Mouse (Mus musculus) MEL (cell line): Measurements from ENCODE around the gene Pcnx. TPM values are rescaled to one million over a fixed set of nuclear protein-coding genes. Genes with fewer than 3 reads are reported as not detected.

ENCODE experiments used
- DNase-seq: peaks from one replicate; pipeline ENCODE4 v3.0.0; 2011; ENCODE audit warnings: low read depth, low spot score
- H3K27ac ChIP-seq: 2 replicates; pipeline ENCODE4 v1.5.1; 2012; ENCODE audit warnings: low read depth, mild to moderate bottlenecking, control low read depth, low read length, moderate library complexity; ENCODE audit not compliant: control insufficient read depth
- H3K27me3 ChIP-seq, 2 experiments: fragments of 150-350 bp in 1 of 2; sonication (generic) in 1 of 2; 2 replicates each; pipeline ENCODE4 v1.6.1; 2012; ENCODE audit warnings: low read length in 2 of 2, mild to moderate bottlenecking in 2 of 2, improper control_type of control experiment in 1 of 2, moderate library complexity in 1 of 2; ENCODE audit not compliant: insufficient read depth in 2 of 2, control insufficient read depth in 1 of 2
- H3K36me3 ChIP-seq, 2 experiments: 2 replicates each; pipeline ENCODE4 v1.6.1; 2012 to 2014; ENCODE audit warnings: low read length in 2 of 2, improper control_type of control experiment in 1 of 2, inconsistent platforms in 1 of 2, mild to moderate bottlenecking in 1 of 2; ENCODE audit not compliant: insufficient read depth in 2 of 2, control insufficient read depth in 1 of 2
- H3K4me1 ChIP-seq, 2 experiments: fragments of 150-350 bp in 1 of 2; sonication (generic) in 1 of 2; 2 replicates each; pipeline ENCODE4 v1.6.1; 2012; ENCODE audit warnings: low read length in 2 of 2, improper control_type of control experiment in 1 of 2, mild to moderate bottlenecking in 1 of 2; ENCODE audit not compliant: insufficient read depth in 2 of 2, control insufficient read depth in 1 of 2
- H3K4me3 ChIP-seq, 2 experiments: fragments of 150-350 bp in 1 of 2; sonication (generic) in 1 of 2; 2 replicates each; pipeline ENCODE4 v1.5.1; 2012; ENCODE audit warnings: low read depth in 2 of 2, low read length in 2 of 2, mild to moderate bottlenecking in 2 of 2, moderate library complexity in 2 of 2, control low read depth in 1 of 2, improper control_type of control experiment in 1 of 2; ENCODE audit not compliant: control insufficient read depth in 1 of 2, insufficient read depth in 1 of 2
- H3K79me2 ChIP-seq: 2 replicates; pipeline ENCODE4 v1.6.1; 2012; ENCODE audit warnings: mild to moderate bottlenecking, low read length, moderate library complexity; ENCODE audit not compliant: control insufficient read depth, poor library complexity, insufficient read depth
- H3K9ac ChIP-seq: 2 replicates; pipeline ENCODE4 v1.6.1; 2012; ENCODE audit warnings: low read depth, mild to moderate bottlenecking, control low read depth, low read length, moderate library complexity; ENCODE audit not compliant: control insufficient read depth, poor library complexity, severe bottlenecking
- H3K9me3 ChIP-seq: fragments of 150-350 bp; sonication (generic); replicated peaks from 2 replicates; pipeline ENCODE4 v1.6.1; 2012; ENCODE audit warnings: mild to moderate bottlenecking, low read length, improper control_type of control experiment, moderate library complexity; ENCODE audit not compliant: insufficient read depth
- BHLHE40 ChIP-seq: IDR thresholded peaks from 2 replicates; pipeline ENCODE4 v1.6.1; 2012; ENCODE audit warnings: low read depth, mild to moderate bottlenecking, inconsistent platforms, low read length, improper control_type of control experiment, borderline replicate concordance
- CHD2 ChIP-seq: IDR thresholded peaks from 2 replicates; pipeline ENCODE4 v1.6.1; 2011; ENCODE audit warnings: low read length, improper control_type of control experiment
- ELF1 ChIP-seq: IDR thresholded peaks from 2 replicates; pipeline ENCODE4 v1.6.1; 2014; ENCODE audit warnings: low read depth, mild to moderate bottlenecking, inconsistent platforms, low read length, improper control_type of control experiment, moderate library complexity
- EP300 ChIP-seq, 2 experiments: IDR thresholded peaks; 2 replicates each; pipeline ENCODE4 v1.6.1; 2011; ENCODE audit warnings: improper control_type of control experiment in 2 of 2, low read length in 2 of 2, low read depth in 1 of 2, mild to moderate bottlenecking in 1 of 2
- GATA1 ChIP-seq: IDR thresholded peaks from 2 replicates; pipeline ENCODE4 v1.6.1; 2011; ENCODE audit warnings: low read depth, low read length, improper control_type of control experiment
- JUND ChIP-seq: IDR thresholded peaks from 2 replicates; pipeline ENCODE4 v1.6.1; 2011; ENCODE audit warnings: low read depth, mild to moderate bottlenecking, improper control_type of control experiment, low read length
- KAT2A ChIP-seq: conservative IDR thresholded peaks from 2 replicates; pipeline ENCODE4 v1.6.1; 2012; ENCODE audit warnings: low read depth, low read length, improper control_type of control experiment, inconsistent platforms
- MAX ChIP-seq: IDR thresholded peaks from 2 replicates; pipeline ENCODE4 v1.6.1; 2011; ENCODE audit warnings: low read length, improper control_type of control experiment
- MEF2A ChIP-seq: IDR thresholded peaks from 2 replicates; pipeline ENCODE4 v1.6.1; 2014; ENCODE audit warnings: low read depth, mild to moderate bottlenecking, inconsistent platforms, low read length, improper control_type of control experiment; ENCODE audit not compliant: poor library complexity, insufficient replicate concordance, severe bottlenecking; ENCODE audit errors: extremely low read depth
- NELFE ChIP-seq: IDR thresholded peaks from 2 replicates; pipeline ENCODE4 v1.6.1; 2011; ENCODE audit warnings: low read depth, low read length, improper control_type of control experiment
- NRF1 ChIP-seq: IDR thresholded peaks from 2 replicates; pipeline ENCODE4 v1.6.1; 2014; ENCODE audit warnings: low read depth, mild to moderate bottlenecking, inconsistent platforms, low read length, improper control_type of control experiment, moderate library complexity; ENCODE audit not compliant: poor library complexity, insufficient read depth, severe bottlenecking
- POLR2AphosphoS2 ChIP-seq: IDR thresholded peaks from 2 replicates; pipeline ENCODE4 v1.6.1; 2011; ENCODE audit warnings: low read length, improper control_type of control experiment
- POLR2AphosphoS5 ChIP-seq: IDR thresholded peaks from 2 replicates; pipeline ENCODE4 v1.6.1; 2012; ENCODE audit warnings: low read depth, borderline replicate concordance, mild to moderate bottlenecking, inconsistent platforms, low read length, moderate library complexity, mixed read lengths
- SIN3A ChIP-seq: IDR thresholded peaks from 2 replicates; pipeline ENCODE4 v1.6.1; 2012; ENCODE audit warnings: low read length, improper control_type of control experiment, inconsistent platforms
- SMC3 ChIP-seq: IDR thresholded peaks from 2 replicates; pipeline ENCODE4 v1.6.1; 2011; ENCODE audit warnings: low read depth, low read length, improper control_type of control experiment
- TAL1 ChIP-seq: IDR thresholded peaks from 2 replicates; pipeline ENCODE4 v1.6.1; 2012; ENCODE audit warnings: mild to moderate bottlenecking, inconsistent platforms, low read length, moderate library complexity, mixed read lengths
- TBP ChIP-seq: IDR thresholded peaks from 2 replicates; pipeline ENCODE4 v1.8.0; 2011; ENCODE audit warnings: low read depth, low read length, improper control_type of control experiment
- TCF12 ChIP-seq: IDR thresholded peaks from 2 replicates; pipeline ENCODE4 v1.6.1; 2014; ENCODE audit warnings: low read depth, mild to moderate bottlenecking, inconsistent platforms, low read length, improper control_type of control experiment, moderate library complexity
- UBTF ChIP-seq: IDR thresholded peaks from 2 replicates; pipeline ENCODE4 v1.6.1; 2012; ENCODE audit warnings: low read depth, mild to moderate bottlenecking, inconsistent platforms, low read length, improper control_type of control experiment, moderate library complexity, borderline replicate concordance; ENCODE audit not compliant: insufficient read depth
- USF2 ChIP-seq, 2 experiments: IDR thresholded peaks; 2 replicates each; pipeline ENCODE4 v1.6.1; 2011 to 2012; ENCODE audit warnings: improper control_type of control experiment in 2 of 2, low read length in 2 of 2, borderline replicate concordance in 1 of 2, inconsistent platforms in 1 of 2, low read depth in 1 of 2, mild to moderate bottlenecking in 1 of 2; ENCODE audit not compliant: insufficient read depth in 1 of 2
- ZMIZ1 ChIP-seq: IDR thresholded peaks from 2 replicates; pipeline ENCODE4 v1.6.1; 2012; ENCODE audit warnings: low read depth, mild to moderate bottlenecking, inconsistent platforms, low read length, improper control_type of control experiment, moderate library complexity
- polyA plus RNA-seq, 2 experiments: library from polyadenylated mRNA; stranded (reverse) in 1 of 2; unstranded in 1 of 2; fragments of >175 nt in 1 of 2; fragments of >200 nt in 1 of 2; gene quantifications; 2 replicates each; pipeline versions ENCODE4 v1.2.1 to v1.2.4; 2012; ENCODE audit warnings: low replicate concordance in 2 of 2, low read depth in 1 of 2; ENCODE audit not compliant: insufficient read length in 2 of 2, insufficient read depth in 1 of 2, missing spikeins in 1 of 2
- total RNA-seq: library from RNA; depleted of rRNA; stranded (reverse); fragments of 300-350 nt; gene quantifications from 2 replicates; pipeline ENCODE4 v1.2.3, GENCODE M21; 2012

Gene Pcnx
- total and polyA plus RNA-seq, 3 experiments, result 8.9 to 140 (median 20.6) TPM

DNA sequence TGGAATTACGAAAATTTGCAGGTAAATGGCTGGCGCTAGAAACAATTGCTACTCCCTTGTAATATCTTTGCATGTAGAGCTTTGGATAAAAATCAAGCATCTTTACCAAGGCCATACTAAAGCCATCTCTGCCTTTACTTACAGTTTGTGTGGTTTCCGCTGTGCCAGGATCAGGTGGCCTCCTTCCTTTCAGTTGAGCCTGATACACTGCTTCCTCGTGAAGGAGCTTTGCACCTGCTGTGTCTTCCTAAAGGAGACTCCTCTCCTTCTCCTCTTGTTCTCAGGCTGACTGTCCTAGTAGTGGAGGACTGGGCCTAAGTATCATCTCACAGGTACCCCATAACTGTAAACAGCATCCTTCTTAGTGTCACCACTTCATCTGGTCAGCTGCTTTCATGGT lies 7.5 kb downstream of the Pcnx start:
- H3K36me3 ChIP-seq, result peaks cover 0 to 11% of the 10 kb centered on the region in 2 experiments; a peak in 2 of 4 replicates
- TF ChIP-seq KAT2A (no peak), MAX (no peak), SMC3 (no peak), SIN3A (no peak), JUND (no peak), BHLHE40 (no peak)
- H3K27me3 ChIP-seq, result no peaks in the 10 kb centered on the region
- DNase-seq, result no peak
- peaks cover 11 to 23% of the 10 kb centered on the region in 2 experiments for H3K4me1 ChIP-seq
- H3K9me3 ChIP-seq, result no peaks in the 10 kb centered on the region
- no peak overlapping the region for H3K9ac ChIP-seq
- no peak overlapping the region for H3K4me3 ChIP-seq
- H3K27ac ChIP-seq, result no peak overlapping the region
- peaks cover 4% of the 10 kb centered on the region for H3K79me2 ChIP-seq

- Histone ChIP-seq H3K9ac (no peak overlapping the region), H3K36me3 (peaks cover 0 to 11% of the 10 kb centered on the region in 2 experiments; a peak in 2 of 4 replicates), H3K27ac (no peak overlapping the region), H3K79me2 (peaks cover 4% of the 10 kb centered on the region), H3K4me1 (peaks cover 11 to 23% of the 10 kb centered on the region in 2 experiments), H3K4me3 (no peak overlapping the region), H3K27me3 (no peaks in the 10 kb centered on the region), H3K9me3 (no peaks in the 10 kb centered on the region)
- no peak for DNase-seq
- TF ChIP-seq MEF2A, result no peak
- no peak for TF ChIP-seq USF2 (IDR thresholded peaks at IDR 0.05; ENCODE audit: borderline replicate concordance in 1 of 2, insufficient read depth in 1 of 2, low read depth in 1 of 2, low read length in 2 of 2)
- TF ChIP-seq GATA1, result no peak
- TF ChIP-seq CHD2, result no peak
- TF ChIP-seq POLR2AphosphoS5, result no peak
Measured at GRCm38 (mm10) chr12:81869205-81869940, 9.6 kb downstream of the Pcnx start.

DNA sequence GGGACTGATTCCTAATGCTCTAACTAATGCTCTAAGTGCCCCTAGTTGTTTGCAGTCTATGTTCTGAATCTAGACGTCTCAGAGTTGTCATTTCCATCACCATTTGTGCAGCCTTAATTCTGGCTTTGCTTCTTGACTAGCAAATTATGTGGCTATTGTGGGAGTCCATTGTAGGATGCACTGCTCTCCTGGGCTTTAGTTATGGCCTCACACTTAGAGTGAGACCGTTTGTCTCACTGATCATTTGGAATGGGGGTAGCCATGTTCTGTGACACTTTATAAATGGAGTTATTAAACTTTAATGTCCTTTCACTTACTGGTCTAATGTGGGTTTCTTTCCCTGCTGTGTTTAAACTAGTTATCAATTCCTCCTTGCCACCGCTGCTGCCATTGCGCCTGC lies 13.5 kb downstream of the Pcnx start:
- no peak for TF ChIP-seq EP300 (IDR thresholded peaks at IDR 0.05; ENCODE audit: low read depth in 1 of 2, low read length in 2 of 2)
- TF ChIP-seq TCF12, result no peak
- no peak for TF ChIP-seq SMC3
- TF ChIP-seq KAT2A, result no peak
- TF ChIP-seq MAX, result no peak
- no peak for TF ChIP-seq CHD2
- TF ChIP-seq TAL1, result no peak
- no peak for TF ChIP-seq UBTF
- TF ChIP-seq ZMIZ1, result no peak
- no peak for TF ChIP-seq NELFE
- no peak for TF ChIP-seq TBP
- TF ChIP-seq NRF1, result no peak
- no peak for TF ChIP-seq USF2 (IDR thresholded peaks at IDR 0.05; ENCODE audit: borderline replicate concordance in 1 of 2, insufficient read depth in 1 of 2, low read depth in 1 of 2, low read length in 2 of 2)
- TF ChIP-seq POLR2AphosphoS2, result no peak
- no peak for TF ChIP-seq GATA1
- no peak for TF ChIP-seq ELF1
- no peak overlapping the region for H3K27ac ChIP-seq
- H3K79me2 ChIP-seq, result peaks cover 3% of the 10 kb centered on the region
- peaks cover 0 to 11% of the 10 kb centered on the region in 2 experiments; a peak in 2 of 4 replicates for H3K36me3 ChIP-seq
- no peaks in the 10 kb centered on the region for H3K9me3 ChIP-seq
- H3K27me3 ChIP-seq, result no peaks in the 10 kb centered on the region
- no peak overlapping the region for H3K4me3 ChIP-seq
- H3K9ac ChIP-seq, result no peak overlapping the region
- peaks cover 11 to 23% of the 10 kb centered on the region in 2 experiments for H3K4me1 ChIP-seq
- no peak for DNase-seq
